Mouse (Mus musculus) heart, postnatal 0 days (tissue): ENCODE measurements around the gene Vmn1r123. TPM values are rescaled to one million over a fixed set of nuclear protein-coding genes. Genes with fewer than 3 reads are reported as not detected.
"Not testable (repeated sequence)": the region's sequence is repeated elsewhere in the genome, so short reads cannot be mapped to it uniquely, and the experiment has no call there.

Source experiments
- ATAC-seq: fragments of 200-750 bp; cut with Nextera tagmentation; 2 replicates; pipeline ENCODE4 v1.8.0; 2017; ENCODE audit warnings: low read depth, moderate number of reproducible peaks, moderate library complexity; ENCODE audit not compliant: insufficient read depth
- DNase-seq: peaks from one replicate; pipeline ENCODE4 v3.0.0-alpha.2; 2016; ENCODE audit warnings: low spot score
- H3K27ac ChIP-seq: fragments of 300-500 bp; sonication (generic); 2 replicates; pipeline ENCODE4 v1.5.1; 2014; ENCODE audit warnings: low read depth, mild to moderate bottlenecking
- H3K27me3 ChIP-seq: fragments of 300-500 bp; sonication (generic); 2 replicates; pipeline ENCODE4 v1.6.1; 2014; ENCODE audit warnings: low read length, mixed read lengths; ENCODE audit not compliant: control insufficient read depth, insufficient read depth
- H3K36me3 ChIP-seq: fragments of 300-500 bp; sonication (generic); replicated peaks from 2 replicates; pipeline ENCODE4 v1.6.1; 2014; ENCODE audit warnings: low read length, mixed read lengths; ENCODE audit not compliant: control insufficient read depth, insufficient read depth
- H3K4me1 ChIP-seq: fragments of 300-500 bp; sonication (generic); 2 replicates; pipeline ENCODE4 v1.6.1; 2014; ENCODE audit warnings: antibody characterized with exemption; ENCODE audit not compliant: control insufficient read depth, insufficient read depth
- H3K4me2 ChIP-seq: fragments of 300-500 bp; sonication (generic); 2 replicates; pipeline ENCODE4 v1.6.1; 2014; ENCODE audit warnings: low read depth, mild to moderate bottlenecking, low read length, moderate library complexity
- H3K4me3 ChIP-seq: fragments of 300-500 bp; sonication (generic); 2 replicates; pipeline ENCODE4 v1.5.1; 2014; ENCODE audit warnings: low read depth, low read length
- H3K9ac ChIP-seq: fragments of 300-500 bp; sonication (generic); replicated peaks from 2 replicates; pipeline ENCODE4 v1.6.1; 2014; ENCODE audit warnings: low read depth, low read length, mixed read lengths
- H3K9me3 ChIP-seq: fragments of 300-500 bp; sonication (generic); replicated peaks from 2 replicates; pipeline ENCODE4 v1.6.1; 2016; ENCODE audit warnings: low read length; ENCODE audit not compliant: control insufficient read depth
- WGBS: fragments of 180-500 bp; shearing (Covaris S2); extraction: QIAGEN DNeasy Blood & Tissue Kit; methylation state at CpG from one replicate; pipeline ENCODE4 v1.1.7; 2014; 5-methylcytosine and 5-hydroxymethylcytosine counted together
- polyA plus RNA-seq: library from polyadenylated mRNA; unstranded; fragments of >200 nt; fragmentation: Nextera tagmentation; extraction: Ambion mirVana; gene quantifications from 2 replicates; pipeline ENCODE4 v1.2.1, GENCODE M21; 2015
- total RNA-seq: library from RNA; depleted of rRNA; stranded (reverse); fragments of >200 nt; gene quantifications from 2 replicates; pipeline ENCODE4 v1.2.3, GENCODE M21; 2014; ENCODE audit warnings: low replicate concordance; rRNA removed

Vmn1r123 gene
- not detected in 2 replicates for total RNA-seq
- not detected in 2 replicates for polyA plus RNA-seq

GRCm38 (mm10) chr7:21161885-21162284, at the start of gene Vmn1r123:
Gene Vmn1r123 (plus strand): TSS chr7:21162185.
- WGBS, result 25% methylated on average over 1 of the region's 3 CpGs
- DNase-seq, ATAC-seq: not testable (repeated sequence)

GRCm38 (mm10) chr7:21134028-21134427, 28.0 kb upstream of the Vmn1r123 start, which contains the start of gene Vmn1r122:
Gene Vmn1r122 (minus strand): TSS chr7:21134128.
- H3K9ac ChIP-seq, H3K4me2 ChIP-seq, H3K36me3 ChIP-seq, DNase-seq, H3K4me1 ChIP-seq, ATAC-seq, H3K27ac ChIP-seq, H3K4me3 ChIP-seq, H3K27me3 ChIP-seq, H3K9me3 ChIP-seq: not testable (repeated sequence)
- WGBS, result 51% methylated on average over 2 of the region's 3 CpGs

More at GRCm38 (mm10) chr7:21161885-21162284, at the start of gene Vmn1r123:
- H3K4me2 ChIP-seq, H3K27me3 ChIP-seq, H3K27ac ChIP-seq, H3K4me1 ChIP-seq, H3K9ac ChIP-seq, H3K4me3 ChIP-seq, H3K36me3 ChIP-seq, H3K9me3 ChIP-seq: not testable (repeated sequence)

GRCm38 (mm10) chr7:21190323-21190722, 28.3 kb downstream of the Vmn1r123 start, which contains the start of gene Gm5157:
Gene Gm5157 (minus strand): TSS chr7:21190423.
- H3K36me3 ChIP-seq, H3K4me1 ChIP-seq, H3K27me3 ChIP-seq, H3K27ac ChIP-seq, ATAC-seq, DNase-seq, H3K4me2 ChIP-seq, H3K9me3 ChIP-seq, H3K9ac ChIP-seq, H3K4me3 ChIP-seq: not testable (repeated sequence)
- 13% methylated on average over 1 of the region's 2 CpGs for WGBS

Other genes starting within 250 kb of the Vmn1r123 start
- not detected in 2 replicates for gene Vmn1r118, start 249.8 kb upstream of the Vmn1r123 start, total RNA-seq
- not detected in 2 replicates for gene Vmn1r118, start 249.8 kb upstream of the Vmn1r123 start, polyA plus RNA-seq
- not detected in 2 replicates for gene Vmn1r119, start 149.7 kb upstream of the Vmn1r123 start, total RNA-seq
- not detected in 2 replicates for gene Vmn1r119, start 149.7 kb upstream of the Vmn1r123 start, polyA plus RNA-seq
- gene Vmn1r120, start 108.4 kb upstream of the Vmn1r123 start, total RNA-seq, result not detected in 2 replicates
- not detected in 2 replicates for gene Vmn1r120, start 108.4 kb upstream of the Vmn1r123 start, polyA plus RNA-seq
- not detected in 2 replicates for gene Vmn1r121, start 63.7 kb upstream of the Vmn1r123 start, total RNA-seq
- gene Vmn1r121, start 63.7 kb upstream of the Vmn1r123 start, polyA plus RNA-seq, result not detected in 2 replicates
- gene Vmn1r122, start 28.1 kb upstream of the Vmn1r123 start, total RNA-seq, result not detected in 2 replicates
- not detected in 2 replicates for gene Vmn1r122, start 28.1 kb upstream of the Vmn1r123 start, polyA plus RNA-seq
- not detected in 2 replicates for gene Gm5157, start 28.2 kb downstream of the Vmn1r123 start, total RNA-seq
- gene Gm5157, start 28.2 kb downstream of the Vmn1r123 start, polyA plus RNA-seq, result not detected in 2 replicates
- not detected in 2 replicates for gene Vmn1r124, start 98.4 kb downstream of the Vmn1r123 start, total RNA-seq
- not detected in 2 replicates for gene Vmn1r124, start 98.4 kb downstream of the Vmn1r123 start, polyA plus RNA-seq
- gene Vmn1r125, start 110.0 kb downstream of the Vmn1r123 start, total RNA-seq, result not detected in 2 replicates
- gene Vmn1r125, start 110.0 kb downstream of the Vmn1r123 start, polyA plus RNA-seq, result not detected in 2 replicates
- gene Vmn1r126, start 139.3 kb downstream of the Vmn1r123 start, total RNA-seq, result not detected in 2 replicates
- gene Vmn1r126, start 139.3 kb downstream of the Vmn1r123 start, polyA plus RNA-seq, result not detected in 2 replicates
- not detected in 2 replicates for gene Vmn1r127, start 157.7 kb downstream of the Vmn1r123 start, total RNA-seq
- gene Vmn1r127, start 157.7 kb downstream of the Vmn1r123 start, polyA plus RNA-seq, result not detected in 2 replicates
- not detected in 2 replicates for gene Vmn1r128, start 187.2 kb downstream of the Vmn1r123 start, total RNA-seq
- gene Vmn1r128, start 187.2 kb downstream of the Vmn1r123 start, polyA plus RNA-seq, result not detected in 2 replicates
- gene Vmn1r129, start 199.1 kb downstream of the Vmn1r123 start, total RNA-seq, result not detected in 2 replicates
- gene Vmn1r129, start 199.1 kb downstream of the Vmn1r123 start, polyA plus RNA-seq, result not detected in 2 replicates